15 mouse cellular contexts compared by ENCODE assay signal in the genomic region with DNA sequence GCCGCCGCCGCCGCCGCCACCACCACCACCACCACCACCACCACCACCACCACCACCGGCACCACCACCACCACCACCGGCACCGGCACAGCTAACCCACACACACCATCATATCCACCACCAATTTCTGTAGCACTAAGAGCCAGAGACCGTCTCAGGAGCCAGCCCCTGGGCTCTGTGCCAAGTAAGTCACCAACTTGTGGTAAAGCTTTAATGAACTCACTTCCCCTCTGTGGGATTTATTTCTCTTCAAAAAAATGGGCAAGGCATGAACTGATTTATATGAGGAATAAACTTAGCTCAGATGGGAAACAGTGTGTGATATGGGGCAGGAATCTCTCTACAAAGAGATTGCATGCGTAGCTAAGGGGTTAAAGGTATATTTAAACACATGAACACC.
A peak's percentile ranks its signal among the peaks of the same experiment; 100 is the strongest.
DNase-seq lines count a peak whose midpoint lies in the region; ATAC-seq lines count a peak whose summit lies in the region.
"Had no signal": no experiment of that assay in that cellular context is flagged by ENCODE, and none has a peak within 500 bp of the region (broad histone marks: within the 10 kb centered on the region; RNA-seq: fewer than 3 reads in every experiment).

No protein-coding gene starts in this region.

- intact Hi-C loops in left cerebral cortex, postnatal 10 days (cut with DNase I): no loop called here

- peak; percentile 71 to 79 for ATAC-seq in hematopoietic stem cell, adult 5-6 weeks (replicated peaks in 1 of 2; ENCODE audit: insufficient read depth in 1 of 2, low FRiP score in 2 of 2, low TSS enrichment in 1 of 2, low read depth in 1 of 2, poor library complexity in 2 of 2, severe bottlenecking in 2 of 2)
- ATAC-seq: activated CD4-positive, CD25-positive, alpha-beta regulatory T cell, adult 4 months; forebrain, embryonic 15.5 days; intestine, postnatal 0 days had no signal

- peak; percentile 35 for DNase-seq in adrenal gland, postnatal 10 days
- DNase-seq in adrenal gland, postnatal 25 days: no peak
- DNase-seq in kidney, postnatal 14 days: peak; percentile 26
- DNase-seq in kidney, adult 8-10 months: no peak
- DNase-seq in NIH3T3 (ENCODE audit: low read depth): peak; percentile 73
- DNase-seq in left cerebral cortex, postnatal 10 days (ENCODE audit: extremely low spot score in 1 of 2, low spot score in 2 of 2): no peak
- DNase-seq in layer of hippocampus, postnatal 10 days (ENCODE audit: low spot score in 2 of 2): no peak
- DNase-seq: cerebellum, adult 11-12 months; cerebellum, adult 9-10 months; cerebellum, postnatal 25 days; gastrocnemius, postnatal 14 days had no signal

Comparison
In these comparisons a context has a peak if more than half of its experiments do, and no peak if none do; other contexts are left out.
1. DNase-seq: peak in adrenal gland, postnatal 10 days (single experiment), kidney, postnatal 14 days (single experiment) and NIH3T3 (single experiment); none in adrenal gland, postnatal 25 days (single experiment), kidney, adult 8-10 months (0 of 2), left cerebral cortex, postnatal 10 days (0 of 2) and layer of hippocampus, postnatal 10 days (0 of 2).